18 mouse cellular contexts compared by ENCODE assay signal in genomic region chr1:76378154-76378553, GRCm38 (mm10).
"Had no signal": no experiment of that assay in that cellular context is flagged by ENCODE, and none has a peak within 500 bp of the region (broad histone marks: within the 10 kb centered on the region; RNA-seq: fewer than 3 reads in every experiment).

No protein-coding gene starts in this region.

- DNase-seq: gastrocnemius, adult 2 months; gastrocnemius, postnatal 14 days; gastrocnemius, postnatal 36 days; heart, adult 18-20 months; heart, postnatal 14 days; heart, postnatal 36 days; kidney, adult 18-20 months; kidney, adult 8-10 months; kidney, postnatal 14 days; kidney, postnatal 36 days; layer of hippocampus, adult 9-11 months; layer of hippocampus, postnatal 36 days; left cerebral cortex, postnatal 4 days had no signal

- ATAC-seq: hindbrain, embryonic 16.5 days; inflammation-experienced regulatory T-cells, adult 6 months; intestine, embryonic 15.5 days; intestine, postnatal 0 days; liver, embryonic 12.5 days had no signal
